Mouse (Mus musculus) colon, adult 2 months (tissue): ENCODE results near the gene Mavs. TPM values are rescaled to one million over a fixed set of nuclear protein-coding genes. Genes with fewer than 3 reads are reported as not detected.

Experiments
- polyA plus RNA-seq: library from polyadenylated mRNA; depleted of rRNA; stranded (reverse); fragments of >200 nt; gene quantifications from 2 replicates; pipeline ENCODE4 v1.2.3, GENCODE M21; 2012; rRNA removed

Mavs gene
- 63.4 and 78.6 TPM in 2 replicates for polyA plus RNA-seq

GRCm38 (mm10) chr2:131233307-131234126 lies at the start of gene Mavs:
Gene Mavs (plus strand): TSS chr2:131234063.

GRCm38 (mm10) chr2:131186771-131187601 lies 46.9 kb upstream of the Mavs start, which contains the start of the genes Cdc25b and Spef1:
Gene Cdc25b (plus strand): TSS chr2:131186949.
Gene Spef1 (minus strand): TSS chr2:131187282.

GRCm38 (mm10) chr2:131206778-131207177 lies 27.1 kb upstream of the Mavs start, which contains the start of gene Ap5s1:
Gene Ap5s1 (plus strand): TSS chr2:131207078.

GRCm38 (mm10) chr2:131262213-131262672 lies 28.4 kb downstream of the Mavs start, which contains the start of gene Pank2:
Gene Pank2 (plus strand): TSS chr2:131262495.

Other genes with a start within 250 kb of the Mavs start
- 39.4 and 46.2 TPM in 2 replicates for gene Gfra4, start 191.0 kb upstream of the Mavs start, polyA plus RNA-seq
- gene Adam33, start 170.2 kb upstream of the Mavs start, polyA plus RNA-seq, result 56.1 and 60.3 TPM in 2 replicates
- gene Siglec1, start 147.3 kb upstream of the Mavs start, polyA plus RNA-seq, result 5.4 and 5.6 TPM in 2 replicates
- 7.4 and 8.0 TPM in 2 replicates for gene Hspa12b, start 106.8 kb upstream of the Mavs start, polyA plus RNA-seq
- not detected in 2 replicates for gene Gm11037, start 100.6 kb upstream of the Mavs start, polyA plus RNA-seq
- gene 1700037H04Rik, start 74.0 kb upstream of the Mavs start, polyA plus RNA-seq, result 101 and 105 TPM in 2 replicates
- 122 and 126 TPM in 2 replicates for gene Cenpb, start 54.0 kb upstream of the Mavs start, polyA plus RNA-seq
- 26.8 and 29.2 TPM in 2 replicates for gene Cdc25b, start 47.1 kb upstream of the Mavs start, polyA plus RNA-seq
- gene Spef1, start 46.8 kb upstream of the Mavs start, polyA plus RNA-seq, result 14.4 and 16.7 TPM in 2 replicates
- gene Ap5s1, start 27.0 kb upstream of the Mavs start, polyA plus RNA-seq, result 61.0 and 81.1 TPM in 2 replicates
- gene Pank2, start 28.4 kb downstream of the Mavs start, polyA plus RNA-seq, result 17.9 and 23.3 TPM in 2 replicates
- 2.0 and 2.2 TPM in 2 replicates for gene Rnf24, start 118.8 kb downstream of the Mavs start, polyA plus RNA-seq